Mouse (Mus musculus) liver, embryonic 16.5 days (tissue): ENCODE measurements at regions not wholly inside any gene's neighbourhood (a gene's known extent, or its start where the extent isn't known, plus 50 kb on each side); places are given as distances from the start of the nearest gene placed in this dataset. TPM values are rescaled to one million over a fixed set of nuclear protein-coding genes. Genes with fewer than 3 reads are reported as not detected.

ENCODE experiments used
- ATAC-seq: fragments of 200-750 bp; cut with Nextera tagmentation; 2 replicates; pipeline ENCODE4 v1.8.0; 2017; ENCODE audit warnings: low read depth, mild to moderate bottlenecking, moderate number of reproducible peaks, moderate library complexity
- H3K27ac ChIP-seq: fragments of 300-500 bp; sonication (generic); 2 replicates; pipeline ENCODE4 v1.5.1; 2014; ENCODE audit warnings: mild to moderate bottlenecking, low read length
- H3K27me3 ChIP-seq: fragments of 300-500 bp; sonication (generic); 2 replicates; pipeline ENCODE4 v1.6.1; 2014; ENCODE audit warnings: low read depth, low read length, mixed read lengths; ENCODE audit not compliant: control insufficient read depth, insufficient read depth
- H3K36me3 ChIP-seq: fragments of 300-500 bp; sonication (generic); 2 replicates; pipeline ENCODE4 v1.6.1; 2014; ENCODE audit warnings: mild to moderate bottlenecking; ENCODE audit not compliant: control insufficient read depth, insufficient read depth
- H3K4me1 ChIP-seq: fragments of 300-500 bp; sonication (generic); 2 replicates; pipeline ENCODE4 v1.6.1; 2014; ENCODE audit warnings: low read depth, low read length, mixed read lengths; ENCODE audit not compliant: control insufficient read depth
- H3K4me2 ChIP-seq: fragments of 300-500 bp; sonication (generic); 2 replicates; pipeline ENCODE4 v1.6.1; 2014; ENCODE audit warnings: low read depth, low read length, mixed read lengths
- H3K4me3 ChIP-seq: fragments of 300-500 bp; sonication (generic); 2 replicates; pipeline ENCODE4 v1.5.1; 2014; ENCODE audit warnings: low read depth, mild to moderate bottlenecking, low read length
- H3K9ac ChIP-seq: fragments of 300-500 bp; sonication (generic); 2 replicates; pipeline ENCODE4 v1.6.1; 2014; ENCODE audit warnings: low read depth, low read length
- H3K9me3 ChIP-seq: fragments of 300-500 bp; sonication (generic); replicated peaks from 2 replicates; pipeline ENCODE4 v1.6.1; 2016; ENCODE audit warnings: low read length; ENCODE audit not compliant: control insufficient read depth
- WGBS: fragments of 180-500 bp; shearing (Covaris S2); extraction: QIAGEN DNeasy Blood & Tissue Kit; methylation state at CpG from one replicate; pipeline ENCODE4 v1.1.7; 2014; ENCODE audit not compliant: insufficient replicate concordance; 5-methylcytosine and 5-hydroxymethylcytosine counted together
- microRNA counts: library from miRNA; unstranded; fragments of <30 nt; microRNA quantifications from one replicate; lab custom pipeline; 2016
- microRNA-seq: library from miRNA; unstranded; fragments of <30 nt; microRNA quantifications from one replicate; pipeline ENCODE4, GENCODE M21; 2016

DNA sequence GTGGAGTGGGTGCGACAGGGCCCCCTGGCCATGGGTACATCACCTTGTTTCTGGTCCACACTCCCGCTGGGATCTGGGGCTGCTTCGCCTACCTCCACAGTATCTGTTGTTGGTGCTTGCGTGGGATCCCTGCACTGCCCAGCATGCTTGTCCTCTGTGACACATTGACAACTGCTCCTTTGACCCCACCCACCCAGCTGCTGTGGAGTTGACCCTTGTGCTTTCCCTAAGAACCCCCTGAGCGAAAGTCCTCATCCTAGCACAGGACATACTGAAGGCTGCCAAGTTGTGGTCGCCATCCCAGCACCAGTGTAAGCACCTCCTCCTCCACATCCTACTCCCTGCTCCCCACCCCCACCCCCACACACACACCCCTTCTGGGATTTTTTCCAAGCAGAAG is 63.6 kb upstream of the Dio3 start:
- no peaks in the 10 kb centered on the region for H3K27me3 ChIP-seq
- H3K4me2 ChIP-seq = no peak overlapping the region
- H3K4me1 ChIP-seq = peaks cover 6% of the 10 kb centered on the region
- 39% methylated on average over 6 of the region's 6 CpGs for WGBS
- H3K36me3 ChIP-seq = no peaks in the 10 kb centered on the region
- H3K9me3 ChIP-seq = no peaks in the 10 kb centered on the region
- H3K9ac ChIP-seq = no peak overlapping the region
- ATAC-seq = peak; percentile 37
- no peak overlapping the region for H3K27ac ChIP-seq
- H3K4me3 ChIP-seq = no peak overlapping the region

DNA sequence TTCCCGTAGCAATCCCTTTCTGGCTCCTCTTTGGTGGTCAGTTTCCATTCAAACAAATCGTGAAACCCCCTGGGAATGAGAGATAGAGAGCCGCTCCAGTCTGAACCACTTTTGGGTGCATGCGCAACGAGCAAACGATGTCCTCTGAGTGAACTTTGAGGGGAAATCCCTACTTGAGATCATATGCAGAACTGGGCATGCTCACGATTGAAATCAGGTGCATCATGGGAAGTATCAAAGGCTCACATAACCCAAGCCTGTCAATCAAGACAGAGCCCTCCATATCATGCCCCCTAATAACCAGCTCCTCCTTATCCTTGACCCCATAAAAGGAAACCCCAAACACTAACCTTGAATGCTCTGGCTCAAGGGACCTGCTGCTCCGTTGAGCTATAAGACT is 59.1 kb upstream of the Dio3 start:
- Histone ChIP-seq H3K4me2 (no peak overlapping the region), H3K4me1 (peaks cover 5% of the 10 kb centered on the region), H3K27me3 (no peaks in the 10 kb centered on the region), H3K27ac (peak overlapping the region; percentile 82), H3K4me3 (no peak overlapping the region), H3K36me3 (no peaks in the 10 kb centered on the region), H3K9me3 (no peaks in the 10 kb centered on the region), H3K9ac (no peak overlapping the region)
- peak; percentile 24 for ATAC-seq
- WGBS = 56% methylated on average over 8 of the region's 8 CpGs

DNA sequence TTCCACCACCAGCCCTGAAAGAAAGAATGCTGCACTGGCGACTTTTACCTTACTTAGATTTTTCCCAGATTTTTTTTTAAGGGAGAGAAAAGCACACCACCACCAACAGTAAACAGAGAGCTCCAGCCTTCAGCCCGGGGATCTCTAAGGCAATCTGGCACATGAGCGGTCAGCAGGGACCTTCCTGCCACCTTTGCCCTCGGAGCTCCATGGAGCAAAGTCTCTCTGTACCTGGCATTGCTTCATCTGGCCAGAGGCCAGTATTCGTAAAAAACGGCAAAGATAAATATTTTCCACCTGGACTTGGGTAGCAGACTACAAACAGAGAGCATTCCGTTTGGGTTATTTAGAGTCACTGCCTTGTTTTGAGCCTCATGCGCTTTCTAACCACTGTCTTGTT is 58.4 kb upstream of the Dio3 start:
- no peaks in the 10 kb centered on the region for H3K36me3 ChIP-seq
- no peak overlapping the region for H3K9ac ChIP-seq
- H3K4me3 ChIP-seq = no peak overlapping the region
- no peaks in the 10 kb centered on the region for H3K9me3 ChIP-seq
- H3K4me2 ChIP-seq = peak overlapping the region; percentile 2; the same call in 1 of the 2 replicates
- 49% methylated on average over 8 of the region's 8 CpGs for WGBS
- H3K27me3 ChIP-seq = no peaks in the 10 kb centered on the region
- peak overlapping the region; percentile 82 for H3K27ac ChIP-seq
- H3K4me1 ChIP-seq = no peaks in the 10 kb centered on the region; the same call in 1 of the 2 replicates
- peak; percentile 86 for ATAC-seq

DNA sequence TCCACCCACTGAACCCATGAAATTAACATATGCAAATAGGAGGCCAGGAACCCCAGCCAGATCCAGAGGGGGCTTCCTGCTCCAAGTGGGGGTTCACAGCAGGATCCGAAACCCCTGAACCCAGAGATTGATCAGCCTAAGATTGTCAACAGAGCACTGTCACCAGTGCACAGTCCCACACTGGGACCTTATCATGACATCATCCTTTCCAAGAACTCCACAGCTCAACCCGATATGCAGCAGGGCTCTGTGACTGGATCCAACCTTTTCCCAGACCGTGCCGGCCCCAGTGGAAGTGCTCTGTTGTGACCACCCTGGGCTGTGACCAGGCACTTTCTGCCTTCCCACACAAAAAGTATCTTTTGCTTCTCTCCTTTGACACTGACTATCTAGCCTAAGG is 57.7 kb upstream of the Dio3 start:
- no peak overlapping the region for H3K4me2 ChIP-seq
- ATAC-seq = peak; percentile 51
- no peak overlapping the region for H3K9ac ChIP-seq
- H3K4me3 ChIP-seq = no peak overlapping the region
- no peaks in the 10 kb centered on the region for H3K36me3 ChIP-seq
- no peaks in the 10 kb centered on the region for H3K9me3 ChIP-seq
- H3K4me1 ChIP-seq = no peaks in the 10 kb centered on the region; the same call in 1 of the 2 replicates
- peak overlapping the region; percentile 69 for H3K27ac ChIP-seq
- 35% methylated on average over 4 of the region's 4 CpGs for WGBS
- H3K27me3 ChIP-seq = no peaks in the 10 kb centered on the region

GRCm38 (mm10) chr12:110221679-110222078 is 57.2 kb upstream of the Dio3 start:
- WGBS = 42% methylated on average over 3 of the region's 3 CpGs
- no peak overlapping the region for H3K4me3 ChIP-seq

GRCm38 (mm10) chr12:110224250-110224649 is 54.6 kb upstream of the Dio3 start:
- Histone ChIP-seq H3K4me2 (no peak overlapping the region), H3K9ac (no peak overlapping the region), H3K27ac (no peak overlapping the region), H3K4me3 (no peak overlapping the region), H3K36me3 (no peaks in the 10 kb centered on the region), H3K4me1 (no peaks in the 10 kb centered on the region; the same call in 1 of the 2 replicates), H3K9me3 (no peaks in the 10 kb centered on the region), H3K27me3 (no peaks in the 10 kb centered on the region)
- 59% methylated on average over 7 of the region's 7 CpGs for WGBS
- ATAC-seq = no peak

More at GRCm38 (mm10) chr12:110221679-110222078, 57.2 kb upstream of the Dio3 start:
- no peak overlapping the region; the same call in 1 of the 2 replicates for H3K27ac ChIP-seq
- H3K27me3 ChIP-seq = no peaks in the 10 kb centered on the region
- H3K9me3 ChIP-seq = no peaks in the 10 kb centered on the region
- no peak overlapping the region for H3K9ac ChIP-seq
- H3K4me2 ChIP-seq = no peak overlapping the region
- no peak for ATAC-seq
- no peaks in the 10 kb centered on the region for H3K36me3 ChIP-seq
- no peaks in the 10 kb centered on the region; the same call in 1 of the 2 replicates for H3K4me1 ChIP-seq

DNA sequence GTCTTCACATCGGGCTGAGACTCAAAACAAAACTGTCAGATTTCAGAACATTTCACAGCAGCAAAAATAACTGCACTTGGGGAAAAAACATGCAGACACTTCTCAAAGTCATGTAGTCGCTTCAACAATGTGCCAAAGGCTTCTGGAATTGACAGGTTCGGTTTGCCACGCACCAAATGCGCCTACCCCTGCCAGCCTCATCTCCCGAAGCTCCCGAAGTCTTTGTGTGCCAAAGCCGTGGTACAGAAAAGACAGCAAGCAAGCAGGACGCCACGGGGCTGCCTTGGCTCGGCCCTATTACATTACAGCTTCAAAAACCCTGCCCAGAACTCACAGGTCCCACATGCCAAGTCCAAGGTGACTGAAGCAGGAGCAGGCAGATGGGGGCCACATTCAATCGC is 50.9 kb upstream of the Dio3 start:
- Histone ChIP-seq H3K4me1 (peaks cover 4% of the 10 kb centered on the region; the same call in 1 of the 2 replicates), H3K9ac (no peak overlapping the region), H3K9me3 (no peaks in the 10 kb centered on the region), H3K27me3 (no peaks in the 10 kb centered on the region), H3K36me3 (no peaks in the 10 kb centered on the region), H3K4me2 (no peak overlapping the region), H3K4me3 (no peak overlapping the region), H3K27ac (no peak overlapping the region)
- WGBS = 61% methylated on average over 12 of the region's 12 CpGs
- no peak for ATAC-seq

MicroRNAs in the stretch of these regions (microRNA counts, 519-probe panel; counts per million panel counts)
- microRNA mmu-miR-1193 (lab: Ali Mortazavi, UCI) (2,625 counts per million, percentile 71 among the panel's probes with 10 or more counts), microRNA mmu-miR-1197 (lab: Ali Mortazavi, UCI) (2,538 counts per million, percentile 67 among the panel's probes with 10 or more counts), microRNA mmu-miR-134 (lab: Ali Mortazavi, UCI) (2,942 counts per million, percentile 81 among the panel's probes with 10 or more counts), microRNA mmu-miR-154 (lab: Ali Mortazavi, UCI) (3,273 counts per million, percentile 89 among the panel's probes with 10 or more counts), microRNA mmu-miR-299 (lab: Ali Mortazavi, UCI) (60.7 counts per million), microRNA mmu-miR-300 (lab: Ali Mortazavi, UCI) (3,435 counts per million, percentile 90 among the panel's probes with 10 or more counts), microRNA mmu-miR-3072 (lab: Ali Mortazavi, UCI) (60.7 counts per million), microRNA mmu-miR-323-3p (lab: Ali Mortazavi, UCI) (3,044 counts per million, percentile 84 among the panel's probes with 10 or more counts), microRNA mmu-miR-323-5p (lab: Ali Mortazavi, UCI) (2,362 counts per million, percentile 53 among the panel's probes with 10 or more counts), microRNA mmu-miR-329 (lab: Ali Mortazavi, UCI) (3,786 counts per million, percentile 95 among the panel's probes with 10 or more counts), microRNA mmu-miR-369-3p (lab: Ali Mortazavi, UCI) (3,907 counts per million, percentile 95 among the panel's probes with 10 or more counts), microRNA mmu-miR-369-5p (lab: Ali Mortazavi, UCI) (2,733 counts per million, percentile 75 among the panel's probes with 10 or more counts), microRNA mmu-miR-376a (lab: Ali Mortazavi, UCI) (3,611 counts per million, percentile 93 among the panel's probes with 10 or more counts), microRNA mmu-miR-376b (lab: Ali Mortazavi, UCI) (4,346 counts per million, percentile 99 among the panel's probes with 10 or more counts), microRNA mmu-miR-376c (lab: Ali Mortazavi, UCI) (3,557 counts per million, percentile 92 among the panel's probes with 10 or more counts), microRNA mmu-miR-377 (lab: Ali Mortazavi, UCI) (3,941 counts per million, percentile 96 among the panel's probes with 10 or more counts), microRNA mmu-miR-379 (lab: Ali Mortazavi, UCI) (2,747 counts per million, percentile 76 among the panel's probes with 10 or more counts), microRNA mmu-miR-380-3p (lab: Ali Mortazavi, UCI) (1,667 counts per million, percentile 17 among the panel's probes with 10 or more counts), microRNA mmu-miR-380-5p (lab: Ali Mortazavi, UCI) (2,227 counts per million, percentile 40 among the panel's probes with 10 or more counts), microRNA mmu-miR-381 (lab: Ali Mortazavi, UCI) (3,111 counts per million, percentile 85 among the panel's probes with 10 or more counts), microRNA mmu-miR-382 (lab: Ali Mortazavi, UCI) (3,449 counts per million, percentile 91 among the panel's probes with 10 or more counts), microRNA mmu-miR-409-3p (lab: Ali Mortazavi, UCI) (2,254 counts per million, percentile 44 among the panel's probes with 10 or more counts), microRNA mmu-miR-409-5p (lab: Ali Mortazavi, UCI) (2,726 counts per million, percentile 75 among the panel's probes with 10 or more counts), microRNA mmu-miR-410 (lab: Ali Mortazavi, UCI) (3,766 counts per million, percentile 95 among the panel's probes with 10 or more counts), microRNA mmu-miR-411 (lab: Ali Mortazavi, UCI) (2,821 counts per million, percentile 78 among the panel's probes with 10 or more counts), microRNA mmu-miR-412 (lab: Ali Mortazavi, UCI) (1,890 counts per million, percentile 22 among the panel's probes with 10 or more counts), microRNA mmu-miR-453 (lab: Ali Mortazavi, UCI) (60.7 counts per million), microRNA mmu-miR-485 (lab: Ali Mortazavi, UCI) (2,247 counts per million, percentile 42 among the panel's probes with 10 or more counts), microRNA mmu-miR-487b (lab: Ali Mortazavi, UCI) (2,915 counts per million, percentile 80 among the panel's probes with 10 or more counts), microRNA mmu-miR-494 (lab: Ali Mortazavi, UCI) (1,667 counts per million, percentile 17 among the panel's probes with 10 or more counts), microRNA mmu-miR-495 (lab: Ali Mortazavi, UCI) (3,853 counts per million, percentile 95 among the panel's probes with 10 or more counts), microRNA mmu-miR-496 (lab: Ali Mortazavi, UCI) (1,869 counts per million, percentile 22 among the panel's probes with 10 or more counts), microRNA mmu-miR-539 (lab: Ali Mortazavi, UCI) (2,591 counts per million, percentile 70 among the panel's probes with 10 or more counts), microRNA mmu-miR-541 (lab: Ali Mortazavi, UCI) (3,138 counts per million, percentile 85 among the panel's probes with 10 or more counts), microRNA mmu-miR-543 (lab: Ali Mortazavi, UCI) (3,685 counts per million, percentile 94 among the panel's probes with 10 or more counts), microRNA mmu-miR-544 (lab: Ali Mortazavi, UCI) (60.7 counts per million), microRNA mmu-miR-654-3p (lab: Ali Mortazavi, UCI) (2,207 counts per million, percentile 39 among the panel's probes with 10 or more counts), microRNA mmu-miR-654-5p (lab: Ali Mortazavi, UCI) (844 counts per million, percentile 3 among the panel's probes with 10 or more counts), microRNA mmu-miR-666-3p (lab: Ali Mortazavi, UCI) (2,072 counts per million, percentile 30 among the panel's probes with 10 or more counts), microRNA mmu-miR-666-5p (lab: Ali Mortazavi, UCI) (60.7 counts per million), microRNA mmu-miR-667 (lab: Ali Mortazavi, UCI) (2,396 counts per million, percentile 58 among the panel's probes with 10 or more counts), microRNA mmu-miR-668 (lab: Ali Mortazavi, UCI) (2,524 counts per million, percentile 66 among the panel's probes with 10 or more counts), microRNA mmu-miR-679 (lab: Ali Mortazavi, UCI) (60.7 counts per million), microRNA mmu-miR-758 (lab: Ali Mortazavi, UCI) (60.7 counts per million), microRNA mmu-miR-882 (lab: Ali Mortazavi, UCI) (2,146 counts per million, percentile 33 among the panel's probes with 10 or more counts)

Small RNA genes lying in the stretch of these regions (microRNA-seq; reads per million reads assigned to microRNA genes)
- gene Gm24321 (not detected), gene Gm25252 (not detected), gene Gm25750 (not detected), gene Gm27379 (not detected), gene Gm44322 (not detected), gene Mir1193 (6,261 reads per million, percentile 90 among the genes with 10 or more reads in this experiment), gene Mir1197 (2.5 reads per million, percentile 4 among the genes with 10 or more reads in this experiment), gene Mir134 (2,354 reads per million, percentile 84 among the genes with 10 or more reads in this experiment), gene Mir154 (14,973 reads per million, percentile 95 among the genes with 10 or more reads in this experiment), gene Mir299a (1.7 reads per million), gene Mir299b (not detected), gene Mir300 (2,685 reads per million, percentile 85 among the genes with 10 or more reads in this experiment), gene Mir3072 (118 reads per million, percentile 54 among the genes with 10 or more reads in this experiment), gene Mir323 (1,446 reads per million, percentile 80 among the genes with 10 or more reads in this experiment), gene Mir329 (834 reads per million, percentile 74 among the genes with 10 or more reads in this experiment), gene Mir369 (13,950 reads per million, percentile 95 among the genes with 10 or more reads in this experiment), gene Mir376a (not detected), gene Mir376b (4,391 reads per million, percentile 88 among the genes with 10 or more reads in this experiment), gene Mir376c (1,973 reads per million, percentile 81 among the genes with 10 or more reads in this experiment), gene Mir377 (405 reads per million, percentile 68 among the genes with 10 or more reads in this experiment), gene Mir379 (17,102 reads per million, percentile 96 among the genes with 10 or more reads in this experiment), gene Mir380 (not detected), gene Mir381 (7,705 reads per million, percentile 91 among the genes with 10 or more reads in this experiment), gene Mir382 (12,259 reads per million, percentile 94 among the genes with 10 or more reads in this experiment), gene Mir409 (not detected), gene Mir410 (615 reads per million, percentile 72 among the genes with 10 or more reads in this experiment), gene Mir411 (38,067 reads per million, percentile 99 among the genes with 10 or more reads in this experiment), gene Mir412 (234 reads per million, percentile 63 among the genes with 10 or more reads in this experiment), gene Mir453 (not detected), gene Mir485 (934 reads per million, percentile 76 among the genes with 10 or more reads in this experiment), gene Mir487b (24,006 reads per million, percentile 97 among the genes with 10 or more reads in this experiment), gene Mir494 (1,527 reads per million, percentile 81 among the genes with 10 or more reads in this experiment), gene Mir495 (532 reads per million, percentile 71 among the genes with 10 or more reads in this experiment), gene Mir496a (577 reads per million, percentile 71 among the genes with 10 or more reads in this experiment), gene Mir539 (not detected), gene Mir541 (12,457 reads per million, percentile 94 among the genes with 10 or more reads in this experiment), gene Mir543 (2,482 reads per million, percentile 85 among the genes with 10 or more reads in this experiment), gene Mir544 (2.5 reads per million, percentile 4 among the genes with 10 or more reads in this experiment), gene Mir654 (not detected), gene Mir666 (161 reads per million, percentile 58 among the genes with 10 or more reads in this experiment), gene Mir667 (491 reads per million, percentile 70 among the genes with 10 or more reads in this experiment), gene Mir668 (171 reads per million, percentile 58 among the genes with 10 or more reads in this experiment), gene Mir679 (474 reads per million, percentile 69 among the genes with 10 or more reads in this experiment), gene Mir758 (50.5 reads per million, percentile 47 among the genes with 10 or more reads in this experiment), gene Mir882 (not detected)
